In the genomic region with DNA sequence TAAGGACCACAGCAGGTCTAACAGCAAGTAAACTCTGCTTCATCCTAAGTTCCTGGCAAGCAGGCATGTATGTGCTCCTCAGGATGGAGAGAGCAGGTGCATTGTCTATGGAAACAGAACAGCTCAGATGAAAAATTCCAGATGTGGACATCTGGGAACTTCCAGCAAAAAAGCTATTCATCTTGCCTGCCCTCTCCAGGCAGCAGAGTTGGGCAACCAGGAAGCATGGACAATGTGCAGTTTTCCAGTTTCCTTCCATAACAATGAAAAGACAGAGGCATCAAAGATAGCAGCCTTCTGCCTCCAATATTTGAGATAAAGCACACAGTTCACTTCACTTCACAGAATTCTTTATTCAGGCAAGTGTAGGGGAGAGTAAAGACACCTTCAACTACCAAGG, we compare ENCODE assay signal across 19 mouse cellular contexts.
"Had no signal": no experiment of that assay in that cellular context is flagged by ENCODE, and none has a peak within 500 bp of the region (broad histone marks: within the 10 kb centered on the region; RNA-seq: fewer than 3 reads in every experiment).

No protein-coding gene starts in this region.

- ATAC-seq: intestine, embryonic 15.5 days; midbrain, embryonic 13.5 days; midbrain, embryonic 16.5 days had no signal

- H3K4me1 ChIP-seq: intestine, embryonic 15.5 days; limb, embryonic 12.5 days; midbrain, embryonic 13.5 days had no signal

- DNase-seq: kidney, adult 11 months; kidney, adult 8-10 months; kidney, postnatal 10 days; kidney, postnatal 36 days; layer of hippocampus, postnatal 36 days; lung, adult 18-20 months; lung, postnatal 10 days; lung, postnatal 36 days; thymus, adult 2 months; thymus, postnatal 14 days; thymus, postnatal 4 days had no signal

- H3K9me3 ChIP-seq: intestine, embryonic 15.5 days; kidney, embryonic 15.5 days; limb, embryonic 12.5 days; lung, embryonic 15.5 days; midbrain, embryonic 13.5 days had no signal

- H3K4me3 ChIP-seq: intestine, embryonic 15.5 days; kidney, embryonic 15.5 days; left cerebral cortex, adult 2 months; limb, embryonic 12.5 days; lung, embryonic 15.5 days; midbrain, embryonic 13.5 days had no signal

- H3K4me2 ChIP-seq: intestine, embryonic 15.5 days; kidney, embryonic 15.5 days; limb, embryonic 12.5 days; lung, embryonic 15.5 days; midbrain, embryonic 13.5 days had no signal

- H3K36me3 ChIP-seq: intestine, embryonic 15.5 days; kidney, embryonic 15.5 days; limb, embryonic 12.5 days; lung, embryonic 15.5 days; midbrain, embryonic 13.5 days had no signal

- H3K27me3 ChIP-seq: intestine, embryonic 15.5 days; kidney, embryonic 15.5 days; limb, embryonic 12.5 days; lung, embryonic 15.5 days; midbrain, embryonic 13.5 days had no signal

- H3K27ac ChIP-seq: intestine, embryonic 15.5 days; kidney, embryonic 15.5 days; left cerebral cortex, adult 2 months; limb, embryonic 12.5 days; lung, embryonic 15.5 days; midbrain, embryonic 13.5 days; stomach, postnatal 0 days had no signal

- H3K9ac ChIP-seq: intestine, embryonic 15.5 days; kidney, embryonic 15.5 days; limb, embryonic 12.5 days; lung, embryonic 15.5 days; midbrain, embryonic 13.5 days had no signal
